Mouse (Mus musculus) bone marrow, adult 2 months (tissue): ENCODE data around the gene Fgf14.

Experiments used
- CTCF ChIP-seq: fragments of 200-500 bp; IDR thresholded peaks from 2 replicates; pipeline ENCODE4 v1.5.1; 2011; ENCODE audit warnings: low read length, control low read depth; ENCODE audit not compliant: control insufficient read depth, insufficient read depth
- POLR2A ChIP-seq: fragments of 200-500 bp; IDR thresholded peaks from 2 replicates; pipeline ENCODE4 v1.6.1; 2011; ENCODE audit warnings: low read depth, mild to moderate bottlenecking, control low read depth, low read length, borderline replicate concordance; ENCODE audit not compliant: control insufficient read depth

DNA sequence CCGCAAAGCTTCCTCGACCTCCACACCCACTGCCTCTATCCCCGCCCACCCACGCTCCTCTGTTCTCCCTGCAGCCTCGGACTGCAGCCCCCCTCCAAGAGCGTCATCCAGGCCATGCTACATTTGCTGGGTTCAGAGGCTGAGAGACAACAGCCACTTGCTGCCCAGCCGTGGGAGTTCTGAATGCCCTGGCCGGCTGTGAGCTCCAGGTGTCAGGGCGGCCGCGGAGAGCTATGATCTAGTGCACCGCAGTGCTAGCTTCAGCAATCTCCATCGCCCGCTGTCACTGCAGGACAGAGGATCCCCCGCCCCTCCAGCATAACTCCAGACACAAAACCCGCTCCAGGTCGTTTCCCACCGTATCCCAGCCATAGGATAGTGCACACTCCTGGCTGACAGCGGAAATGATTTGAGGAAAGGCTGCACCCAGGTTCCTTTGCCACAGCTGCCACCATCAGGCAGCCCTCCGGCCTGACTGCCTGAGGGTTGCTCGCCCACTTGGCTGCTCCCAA is 1.7 kb downstream of the Fgf14 start:
- no peak for TF ChIP-seq CTCF
- no peak for TF ChIP-seq POLR2A
